Comparison of ENCODE assay signal across 21 mouse cellular contexts in the genomic region with DNA sequence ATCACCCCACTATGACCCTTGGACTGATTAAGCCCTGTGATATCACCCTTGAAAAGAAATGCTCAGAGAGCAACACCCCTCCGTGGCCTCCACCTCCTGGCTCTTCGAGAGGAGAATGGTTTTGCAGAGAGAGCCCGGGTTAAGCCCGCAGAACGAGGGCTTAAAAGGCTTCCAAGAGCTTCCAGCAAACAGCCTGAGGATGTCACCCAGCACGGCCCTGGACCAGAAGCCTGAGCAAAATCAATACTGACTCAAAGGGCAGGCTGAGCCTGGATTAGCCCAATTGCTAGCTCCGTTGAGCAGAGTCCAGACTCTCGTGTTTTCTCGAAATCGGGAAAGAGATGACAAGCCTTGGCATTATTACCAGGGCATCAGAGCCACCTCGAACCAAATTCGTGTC.
"Had no signal": no experiment of that assay in that cellular context is flagged by ENCODE, and none has a peak within 500 bp of the region (broad histone marks: within the 10 kb centered on the region; RNA-seq: fewer than 3 reads in every experiment).

No protein-coding gene starts in this region.

- H3K36me3 ChIP-seq: liver, embryonic 13.5 days; liver, embryonic 15.5 days; lung, embryonic 15.5 days; neural tube, embryonic 13.5 days; neural tube, embryonic 15.5 days; stomach, embryonic 15.5 days had no signal

- H3K27ac ChIP-seq: liver, embryonic 13.5 days; liver, embryonic 15.5 days; lung, embryonic 15.5 days; macrophage; neural tube, embryonic 13.5 days; neural tube, embryonic 15.5 days; stomach, embryonic 15.5 days; stomach, postnatal 0 days had no signal

- H3K4me1 ChIP-seq: liver, embryonic 13.5 days; liver, embryonic 15.5 days; lung, embryonic 15.5 days; megakaryocyte, embryonic 14.5 days; stomach, embryonic 15.5 days had no signal

- DNase-seq: liver; liver, embryonic 13.5 days; liver, postnatal 0 days; lung, adult 2 months; lung, postnatal 14 days; lung, postnatal 36 days; right cerebral cortex, postnatal 14 days; thymus, adult 2 months; thymus, postnatal 25 days; thymus, postnatal 4 days had no signal

- H3K27me3 ChIP-seq: liver, embryonic 13.5 days; liver, embryonic 15.5 days; lung, embryonic 15.5 days; megakaryocyte, embryonic 14.5 days; stomach, embryonic 15.5 days had no signal

- H3K9me3 ChIP-seq: liver, embryonic 13.5 days; liver, embryonic 15.5 days; lung, embryonic 15.5 days; neural tube, embryonic 13.5 days; neural tube, embryonic 15.5 days; stomach, embryonic 15.5 days had no signal

- ATAC-seq: liver, postnatal 0 days; lung, postnatal 0 days had no signal

- H3K4me2 ChIP-seq: liver, embryonic 11.5 days; liver, embryonic 13.5 days; liver, embryonic 15.5 days; lung, embryonic 15.5 days; neural tube, embryonic 13.5 days; neural tube, embryonic 15.5 days; stomach, embryonic 15.5 days had no signal

- H3K4me3 ChIP-seq: liver, embryonic 13.5 days; liver, embryonic 15.5 days; lung, embryonic 15.5 days; myocyte; neural tube, embryonic 13.5 days; neural tube, embryonic 15.5 days; stomach, embryonic 15.5 days had no signal

- H3K9ac ChIP-seq: liver, embryonic 13.5 days; liver, embryonic 15.5 days; liver, postnatal 0 days; lung, embryonic 15.5 days; neural tube, embryonic 13.5 days; neural tube, embryonic 15.5 days; stomach, embryonic 15.5 days had no signal
